Mouse (Mus musculus) heart, embryonic 15.5 days (tissue): Measurements from ENCODE around the gene Prrt1. TPM values are rescaled to one million over a fixed set of nuclear protein-coding genes. Genes with fewer than 3 reads are reported as not detected.

ENCODE experiments used
- ATAC-seq: fragments of 200-750 bp; cut with Nextera tagmentation; replicated peaks from 2 replicates; pipeline ENCODE4 v1.8.0; 2017; ENCODE audit warnings: low read depth, moderate TSS enrichment; ENCODE audit not compliant: insufficient number of reproducible peaks, insufficient read depth, low FRiP score
- H3K27ac ChIP-seq: fragments of 300-500 bp; sonication (generic); 2 replicates; pipeline ENCODE4 v1.5.1; 2015; ENCODE audit warnings: mild to moderate bottlenecking, inconsistent platforms
- H3K27me3 ChIP-seq: fragments of 300-500 bp; sonication (generic); 2 replicates; pipeline ENCODE4 v1.6.1; 2015; ENCODE audit warnings: inconsistent platforms
- H3K36me3 ChIP-seq: fragments of 300-500 bp; sonication (generic); 2 replicates; pipeline ENCODE4 v1.6.1; 2015; ENCODE audit warnings: mild to moderate bottlenecking, inconsistent platforms
- H3K4me1 ChIP-seq: fragments of 300-500 bp; sonication (generic); replicated peaks from 2 replicates; pipeline ENCODE4 v1.6.1; 2015; ENCODE audit warnings: inconsistent platforms
- H3K4me2 ChIP-seq: fragments of 300-500 bp; sonication (generic); 2 replicates; pipeline ENCODE4 v1.6.1; 2015; ENCODE audit warnings: inconsistent platforms, mild to moderate bottlenecking, moderate library complexity
- H3K4me3 ChIP-seq: fragments of 300-500 bp; sonication (generic); 2 replicates; pipeline ENCODE4 v1.5.1; 2015; ENCODE audit warnings: mild to moderate bottlenecking, inconsistent platforms
- H3K9ac ChIP-seq: fragments of 300-500 bp; sonication (generic); 2 replicates; pipeline ENCODE4 v1.6.1; 2015; ENCODE audit warnings: mild to moderate bottlenecking, inconsistent platforms
- H3K9me3 ChIP-seq: fragments of 300-500 bp; sonication (generic); replicated peaks from 2 replicates; pipeline ENCODE4 v1.6.1; 2016; ENCODE audit warnings: inconsistent platforms
- WGBS: fragments of 180-500 bp; shearing (Covaris S2); methylation state at CpG from one replicate; pipeline ENCODE4 v1.1.7; 2015; ENCODE audit warnings: mixed read lengths; 5-methylcytosine and 5-hydroxymethylcytosine counted together
- polyA plus RNA-seq: library from polyadenylated mRNA; unstranded; fragments of >200 nt; fragmentation: Nextera tagmentation; extraction: Ambion mirVana; gene quantifications from 2 replicates; pipeline ENCODE4 v1.2.1, GENCODE M21; 2015

The Prrt1 gene
- polyA plus RNA-seq, 1 experiment from 2014 or later: 0.42 TPM

DNA sequence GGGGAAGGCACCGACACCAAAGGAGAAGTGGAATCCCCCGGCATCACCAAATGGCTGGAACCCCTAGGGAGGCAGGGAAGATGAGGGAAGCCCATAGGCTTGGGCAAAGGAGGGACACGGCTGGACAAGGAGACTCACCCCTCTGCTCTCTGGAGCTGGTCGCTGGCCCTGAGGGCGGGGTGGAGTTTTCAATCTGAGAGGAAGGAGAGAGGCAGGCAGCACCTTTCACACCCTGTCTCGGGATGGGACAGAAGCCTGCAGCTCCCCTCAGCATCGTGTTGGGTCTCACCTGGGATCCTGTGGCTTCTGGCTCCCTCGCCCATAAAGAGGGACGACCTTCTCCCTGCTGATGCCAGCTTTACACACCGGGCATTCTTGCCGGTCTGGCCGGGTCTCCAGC, 27.5 kb upstream of the Prrt1 start:
- H3K4me3 ChIP-seq: 0 out of 2 replicates have a peak overlapping the region, but pooled peaks have one; percentile 66
- no peak overlapping the region for H3K27ac ChIP-seq
- no peaks in the 10 kb centered on the region for H3K9me3 ChIP-seq
- H3K36me3 ChIP-seq: peaks cover 17% of the 10 kb centered on the region
- H3K9ac ChIP-seq: 0 out of 2 replicates have a peak overlapping the region, but pooled peaks have one; percentile 84
- peak overlapping the region; percentile 81; the same call in 1 of the 2 replicates for H3K4me2 ChIP-seq
- ATAC-seq: no peak
- peaks cover 48% of the 10 kb centered on the region for H3K4me1 ChIP-seq
- WGBS: 85% methylated on average over 12 of the region's 12 CpGs
- H3K27me3 ChIP-seq: no peaks in the 10 kb centered on the region

- peak within 1 kb of the TSS; percentile 84 for H3K4me2 ChIP-seq
- H3K9ac ChIP-seq: peak within 1 kb of the TSS; percentile 94
- H3K4me3 ChIP-seq: peak within 1 kb of the TSS; percentile 96
- WGBS: under 1% methylated on average over 30 of the region's 30 CpGs
- peak within 1 kb of the TSS; percentile 87 for H3K27ac ChIP-seq
- H3K9me3 ChIP-seq: no peaks in the 10 kb centered on the region
- H3K36me3 ChIP-seq: peaks cover 17% of the 10 kb centered on the region
- peaks cover 50% of the 10 kb centered on the region for H3K4me1 ChIP-seq
- H3K27me3 ChIP-seq: no peaks in the 10 kb centered on the region
- ATAC-seq: peak; percentile 89
Measured at GRCm38 (mm10) chr17:34603375-34604060, 25.8 kb upstream of the Prrt1 start, which contains the start of gene Rnf5. Gene Rnf5, minus strand, starts transcription at chr17:34603690.

- H3K4me1 ChIP-seq: peaks cover 53% of the 10 kb centered on the region
- no peaks in the 10 kb centered on the region for H3K27me3 ChIP-seq
- peak; percentile 88 for ATAC-seq
- peaks cover 17% of the 10 kb centered on the region for H3K36me3 ChIP-seq
- peak within 1 kb of the TSS; percentile 96 for H3K4me3 ChIP-seq
- H3K27ac ChIP-seq: peak within 1 kb of the TSS; percentile 87
- peak within 1 kb of the TSS; percentile 94 for H3K9ac ChIP-seq
- peak within 1 kb of the TSS; percentile 84 for H3K4me2 ChIP-seq
- under 1% methylated on average over 35 of the region's 35 CpGs for WGBS
- H3K9me3 ChIP-seq: no peaks in the 10 kb centered on the region
Measured at GRCm38 (mm10) chr17:34604061-34604508, 25.2 kb upstream of the Prrt1 start, which contains the start of gene Agpat1. Gene Agpat1, plus strand, starts transcription at chr17:34604262.

GRCm38 (mm10) chr17:34604511-34605237, 24.7 kb upstream of the Prrt1 start:
- H3K36me3 ChIP-seq: peaks cover 17% of the 10 kb centered on the region
- no peaks in the 10 kb centered on the region for H3K27me3 ChIP-seq
- peak overlapping the region; percentile 84 for H3K4me2 ChIP-seq
- peak overlapping the region; percentile 96 for H3K4me3 ChIP-seq
- ATAC-seq: no peak
- 20% methylated on average over 24 of the region's 24 CpGs for WGBS
- no peaks in the 10 kb centered on the region for H3K9me3 ChIP-seq
- peak overlapping the region; percentile 87 for H3K27ac ChIP-seq
- peaks cover 50% of the 10 kb centered on the region for H3K4me1 ChIP-seq
- H3K9ac ChIP-seq: peak overlapping the region; percentile 94

GRCm38 (mm10) chr17:34605609-34606008, 23.7 kb upstream of the Prrt1 start:
- peak overlapping the region; percentile 84 for H3K4me2 ChIP-seq
- ATAC-seq: peak; percentile 50
- peak overlapping the region; percentile 94 for H3K9ac ChIP-seq
- H3K9me3 ChIP-seq: no peaks in the 10 kb centered on the region
- H3K27ac ChIP-seq: peak overlapping the region; percentile 87
- H3K27me3 ChIP-seq: no peaks in the 10 kb centered on the region
- under 1% methylated on average over 27 of the region's 30 CpGs for WGBS
- H3K4me3 ChIP-seq: peak overlapping the region; percentile 96
- H3K36me3 ChIP-seq: peaks cover 14% of the 10 kb centered on the region
- peaks cover 50% of the 10 kb centered on the region for H3K4me1 ChIP-seq

DNA sequence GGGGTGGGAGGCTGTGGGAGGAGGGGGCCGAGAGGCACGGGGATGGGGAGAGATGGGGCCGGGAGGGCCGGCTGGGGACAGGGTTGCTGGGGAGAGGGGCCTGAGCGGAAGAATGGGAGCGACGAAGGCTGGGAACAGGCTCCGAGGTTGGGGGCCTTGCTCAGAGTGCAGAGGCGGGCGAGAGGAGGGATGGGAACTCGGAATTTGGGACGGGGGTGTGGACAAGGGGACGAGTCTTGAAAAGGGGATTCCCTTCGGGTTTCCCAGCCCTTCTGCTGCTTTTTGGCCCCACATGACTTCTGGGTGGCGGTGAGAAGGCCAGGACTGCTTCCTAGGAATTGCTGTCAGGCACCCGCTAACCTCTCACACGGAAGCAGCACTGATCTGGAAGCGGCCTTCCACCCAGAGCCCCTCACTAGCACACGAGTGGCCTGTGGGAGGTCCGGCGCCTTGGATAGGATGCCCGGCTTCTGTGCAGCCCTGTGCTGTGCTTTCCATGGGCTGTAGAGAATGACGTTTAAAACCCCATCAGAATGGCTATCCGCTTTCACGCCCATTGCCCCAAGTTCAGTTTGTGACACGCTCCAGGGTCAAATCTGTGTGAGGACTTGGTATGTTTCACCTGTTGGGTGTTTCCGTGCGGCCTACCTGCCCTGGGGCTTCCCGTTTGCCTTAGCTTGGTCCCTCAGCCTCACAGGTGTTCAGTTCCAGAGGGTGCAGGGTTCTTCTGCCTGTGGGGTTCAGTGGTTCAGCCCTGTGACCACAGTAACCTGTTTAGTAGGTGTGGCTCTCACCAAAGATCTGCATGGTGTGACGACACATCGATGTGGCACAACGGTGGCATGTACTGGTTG, 22.9 kb upstream of the Prrt1 start:
- H3K9ac ChIP-seq: peak overlapping the region; percentile 94
- peaks cover 50% of the 10 kb centered on the region for H3K4me1 ChIP-seq
- ATAC-seq: no peak
- peaks cover 18% of the 10 kb centered on the region for H3K36me3 ChIP-seq
- peak overlapping the region; percentile 84 for H3K4me2 ChIP-seq
- peak overlapping the region; percentile 96 for H3K4me3 ChIP-seq
- no peaks in the 10 kb centered on the region for H3K9me3 ChIP-seq
- WGBS: 15% methylated on average over 32 of the region's 32 CpGs
- peak overlapping the region; percentile 87 for H3K27ac ChIP-seq
- no peaks in the 10 kb centered on the region for H3K27me3 ChIP-seq

DNA sequence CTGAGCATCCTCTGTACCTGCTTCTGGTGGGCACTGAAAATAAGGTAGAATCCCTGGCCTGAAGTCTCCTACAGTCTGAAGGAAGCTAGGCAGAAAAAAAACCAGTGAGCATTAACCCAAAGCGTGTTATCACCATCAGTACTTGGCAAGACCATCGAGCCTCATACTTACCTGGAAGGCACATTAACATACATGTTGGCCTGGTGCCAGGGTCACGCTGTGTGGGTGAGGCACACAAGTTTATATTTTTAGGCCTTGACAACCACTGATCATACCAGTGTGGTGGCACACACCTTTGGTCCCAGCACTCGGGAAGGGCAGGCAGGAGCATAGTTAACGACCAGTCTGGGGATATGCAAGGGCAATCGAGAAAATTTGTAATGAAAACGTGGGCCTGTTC, 21.3 kb upstream of the Prrt1 start:
- 79% methylated on average over 7 of the region's 7 CpGs for WGBS
- no peak for ATAC-seq

DNA sequence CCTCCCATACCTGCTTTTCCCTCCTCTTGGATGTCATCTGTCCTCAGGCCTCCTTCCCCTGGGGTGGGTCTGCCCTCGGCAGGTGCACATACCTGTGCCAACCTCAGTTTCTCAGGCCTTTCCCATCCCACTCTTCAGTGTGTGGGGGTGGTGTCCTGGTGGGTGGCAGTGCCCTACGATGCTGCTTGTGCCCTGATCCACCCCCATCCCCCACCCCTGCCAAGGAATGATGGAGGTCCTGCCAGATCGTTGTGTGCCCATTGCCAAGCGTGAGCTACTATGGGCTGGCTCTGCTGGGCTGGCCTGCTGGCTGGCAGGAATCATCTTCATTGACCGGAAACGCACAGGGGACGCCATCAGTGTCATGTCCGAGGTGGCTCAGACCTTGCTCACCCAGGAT, 18.3 kb upstream of the Prrt1 start:
- H3K27ac ChIP-seq: no peak overlapping the region
- no peaks in the 10 kb centered on the region for H3K27me3 ChIP-seq
- no peak overlapping the region for H3K4me3 ChIP-seq
- no peak overlapping the region for H3K4me2 ChIP-seq
- peaks cover 27% of the 10 kb centered on the region for H3K4me1 ChIP-seq
- peaks cover 38% of the 10 kb centered on the region for H3K36me3 ChIP-seq
- 87% methylated on average over 8 of the region's 8 CpGs for WGBS
- ATAC-seq: no peak
- no peak overlapping the region for H3K9ac ChIP-seq
- H3K9me3 ChIP-seq: no peaks in the 10 kb centered on the region

More for the DNA sequence above, 21.3 kb upstream of the Prrt1 start:
- Histone ChIP-seq H3K27ac (no peak overlapping the region), H3K4me1 (peaks cover 38% of the 10 kb centered on the region), H3K27me3 (no peaks in the 10 kb centered on the region), H3K9ac (no peak overlapping the region), H3K4me3 (no peak overlapping the region), H3K36me3 (peaks cover 26% of the 10 kb centered on the region), H3K4me2 (no peak overlapping the region), H3K9me3 (no peaks in the 10 kb centered on the region)

DNA sequence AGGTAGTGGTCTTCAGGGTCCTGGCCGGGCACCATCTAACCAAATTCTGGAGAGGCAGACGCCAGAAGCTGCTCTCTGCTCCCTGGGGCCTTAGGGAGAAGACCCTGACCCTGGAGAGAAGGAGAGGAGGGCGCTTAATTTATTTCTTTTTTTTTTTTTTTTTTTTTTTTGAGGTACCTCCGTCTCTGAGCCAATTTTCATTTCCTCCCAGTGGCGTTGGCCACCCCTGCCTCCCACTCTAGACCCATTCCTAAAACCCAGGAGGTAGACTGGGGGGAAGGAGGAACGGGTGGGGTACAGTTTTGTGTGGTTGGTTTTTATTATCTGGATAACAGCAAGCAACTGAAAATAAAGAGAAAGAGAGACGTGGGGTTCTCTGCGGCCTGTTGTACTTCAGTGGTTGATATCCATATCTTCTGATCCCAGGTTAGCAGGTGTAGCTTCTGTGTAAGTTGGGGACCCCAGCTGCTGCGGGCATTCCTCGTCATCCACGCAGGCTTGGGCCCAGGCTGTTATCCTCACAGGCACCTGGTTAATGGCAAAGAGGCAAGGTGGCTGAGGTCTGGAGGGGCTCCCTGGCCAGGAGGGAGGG, 16.2 kb upstream of the Prrt1 start:
- peaks cover 10% of the 10 kb centered on the region for H3K4me1 ChIP-seq
- H3K9me3 ChIP-seq: no peaks in the 10 kb centered on the region
- H3K4me2 ChIP-seq: no peak overlapping the region
- H3K27ac ChIP-seq: no peak overlapping the region
- WGBS: 88% methylated on average over 11 of the region's 11 CpGs
- no peak for ATAC-seq
- H3K36me3 ChIP-seq: peaks cover 48% of the 10 kb centered on the region
- no peaks in the 10 kb centered on the region for H3K27me3 ChIP-seq
- H3K9ac ChIP-seq: no peak overlapping the region
- H3K4me3 ChIP-seq: no peak overlapping the region

DNA sequence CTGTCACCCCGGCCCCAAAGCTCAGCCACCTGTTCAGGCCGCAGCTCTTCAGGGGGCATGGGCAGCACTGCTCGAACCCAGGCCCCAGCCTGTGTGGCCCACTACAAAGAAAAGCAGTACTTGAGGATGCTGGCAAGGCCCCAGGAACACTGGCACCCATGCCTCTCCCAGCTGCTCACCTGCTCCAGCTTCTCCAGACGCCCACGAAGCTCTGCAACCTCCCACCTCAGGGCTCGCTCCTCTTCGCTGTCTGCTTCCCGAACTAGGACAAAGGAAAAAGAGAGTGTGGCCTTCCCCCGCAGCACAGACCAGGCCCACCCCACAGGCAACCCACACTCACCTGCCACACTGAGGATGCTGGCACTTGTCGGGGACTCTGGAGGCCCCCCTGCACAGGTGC, 15.5 kb upstream of the Prrt1 start:
- Histone ChIP-seq H3K4me2 (no peak overlapping the region), H3K36me3 (peaks cover 48% of the 10 kb centered on the region), H3K4me3 (no peak overlapping the region), H3K27me3 (no peaks in the 10 kb centered on the region), H3K9me3 (no peaks in the 10 kb centered on the region), H3K27ac (no peak overlapping the region), H3K4me1 (peaks cover 4% of the 10 kb centered on the region), H3K9ac (no peak overlapping the region)
- 94% methylated on average over 10 of the region's 10 CpGs for WGBS
- ATAC-seq: no peak
